Mouse (Mus musculus): ENCODE results near the gene Gm45717. TPM values are rescaled to one million over a fixed set of nuclear protein-coding genes. Genes with fewer than 3 reads are reported as not detected.
A peak's percentile ranks its signal among the peaks of the same experiment; 100 is the strongest.

The Gm45717 gene
- polyA plus RNA-seq, 1 experiment from 2014 or later, result 0.31 TPM

- Histone ChIP-seq H3K36me3 (ENCODE audit: insufficient read depth, low read length) (no peaks in the 10 kb centered on the region), H3K27me3 (replicated peaks; ENCODE audit: insufficient read depth, low read length) (peaks cover 28% of the 10 kb centered on the region), H3K27ac (ENCODE audit: low read length) (no peak overlapping the region), H3K4me1 (ENCODE audit: insufficient read depth, low read depth, low read length) (peaks cover 9% of the 10 kb centered on the region; the same call in 1 of the 2 replicates), H3K9ac (replicated peaks; ENCODE audit: low read depth) (no peak overlapping the region), H3K9me3 (ENCODE audit: low read length) (no peaks in the 10 kb centered on the region), H3K4me3 (ENCODE audit: low read depth, low read length) (no peak overlapping the region), H3K4me2 (replicated peaks; ENCODE audit: low read depth, low read length) (no peak overlapping the region)
- 74% methylated on average over 6 of the region's 6 CpGs for WGBS
- no peak for DNase-seq (ENCODE audit: low spot score)
- ATAC-seq, result no peak
- TF ChIP-seq EP300 (IDR thresholded peaks at IDR 0.05) (no peak), CTCF (IDR thresholded peaks at IDR 0.05) (no peak)
Observed at GRCm38 (mm10) chr7:140927181-140927580, 28.6 kb downstream of the Gm45717 start.

- 21% methylated on average over 30 of the region's 30 CpGs for WGBS
- TF ChIP-seq CTCF (IDR thresholded peaks at IDR 0.05) (no peak), EP300 (IDR thresholded peaks at IDR 0.05) (no peak)
- H3K4me2 ChIP-seq (replicated peaks; ENCODE audit: low read depth, low read length), result peak overlapping the region; percentile 46
Observed at GRCm38 (mm10) chr7:140923070-140923775, 32.5 kb downstream of the Gm45717 start.

GRCm38 (mm10) chr7:140922398-140923069, 33.2 kb downstream of the Gm45717 start:
- Histone ChIP-seq H3K9me3 (ENCODE audit: low read length) (no peaks in the 10 kb centered on the region), H3K9ac (replicated peaks; ENCODE audit: low read depth) (no peak overlapping the region), H3K27ac (ENCODE audit: low read length) (no peak overlapping the region), H3K4me3 (ENCODE audit: low read depth, low read length) (peak overlapping the region; percentile 24), H3K27me3 (replicated peaks; ENCODE audit: insufficient read depth, low read length) (peaks cover 55% of the 10 kb centered on the region), H3K4me2 (replicated peaks; ENCODE audit: low read depth, low read length) (peak overlapping the region; percentile 46), H3K36me3 (ENCODE audit: insufficient read depth, low read length) (no peaks in the 10 kb centered on the region), H3K4me1 (ENCODE audit: insufficient read depth, low read depth, low read length) (peaks cover 10% of the 10 kb centered on the region; the same call in 1 of the 2 replicates)
- TF ChIP-seq CTCF (IDR thresholded peaks at IDR 0.05) (no peak), EP300 (IDR thresholded peaks at IDR 0.05) (no peak)
- under 1% methylated on average over 49 of the region's 49 CpGs for WGBS
- DNase-seq (ENCODE audit: low spot score) (peak; percentile 26), ATAC-seq (0 out of 2 replicates have a peak, but pooled peaks have one; percentile 16)

More at GRCm38 (mm10) chr7:140923070-140923775, 32.5 kb downstream of the Gm45717 start:
- Histone ChIP-seq H3K4me1 (ENCODE audit: insufficient read depth, low read depth, low read length) (peaks cover 10% of the 10 kb centered on the region; the same call in 1 of the 2 replicates), H3K9me3 (ENCODE audit: low read length) (no peaks in the 10 kb centered on the region), H3K4me3 (ENCODE audit: low read depth, low read length) (peak overlapping the region; percentile 24; the same call in 1 of the 2 replicates), H3K36me3 (ENCODE audit: insufficient read depth, low read length) (no peaks in the 10 kb centered on the region), H3K27ac (ENCODE audit: low read length) (no peak overlapping the region), H3K9ac (replicated peaks; ENCODE audit: low read depth) (no peak overlapping the region), H3K27me3 (replicated peaks; ENCODE audit: insufficient read depth, low read length) (peaks cover 55% of the 10 kb centered on the region)
- DNase-seq (ENCODE audit: low spot score) (no peak), ATAC-seq (no peak)

GRCm38 (mm10) chr7:140921225-140921975, 34.3 kb downstream of the Gm45717 start:
- no peak overlapping the region for H3K4me2 ChIP-seq (replicated peaks; ENCODE audit: low read depth, low read length)
- peaks cover 10% of the 10 kb centered on the region; the same call in 1 of the 2 replicates for H3K4me1 ChIP-seq (ENCODE audit: insufficient read depth, low read depth, low read length)
- ATAC-seq (no peak), DNase-seq (ENCODE audit: low spot score) (no peak)
- TF ChIP-seq CTCF (IDR thresholded peaks at IDR 0.05) (no peak), EP300 (IDR thresholded peaks at IDR 0.05) (no peak)
- H3K27me3 ChIP-seq (replicated peaks; ENCODE audit: insufficient read depth, low read length), result peaks cover 55% of the 10 kb centered on the region
- no peak overlapping the region for H3K9ac ChIP-seq (replicated peaks; ENCODE audit: low read depth)
- no peaks in the 10 kb centered on the region for H3K36me3 ChIP-seq (ENCODE audit: insufficient read depth, low read length)
- H3K27ac ChIP-seq (ENCODE audit: low read length), result no peak overlapping the region
- no peaks in the 10 kb centered on the region for H3K9me3 ChIP-seq (ENCODE audit: low read length)
- 30% methylated on average over 22 of the region's 22 CpGs for WGBS
- H3K4me3 ChIP-seq (ENCODE audit: low read depth, low read length), result no peak overlapping the region

GRCm38 (mm10) chr7:140920418-140921029, 35.2 kb downstream of the Gm45717 start, which contains the start of gene Nlrp6:
Gene Nlrp6 (plus strand): TSS chr7:140920902.
- no peak within 1 kb of the TSS for H3K27ac ChIP-seq (ENCODE audit: low read length)
- TF ChIP-seq CTCF (IDR thresholded peaks at IDR 0.05), result no peak
- no peak for TF ChIP-seq EP300 (IDR thresholded peaks at IDR 0.05)
- no peak within 1 kb of the TSS for H3K9ac ChIP-seq (replicated peaks; ENCODE audit: low read depth)
- H3K4me2 ChIP-seq (replicated peaks; ENCODE audit: low read depth, low read length), result no peak within 1 kb of the TSS
- no peak within 1 kb of the TSS for H3K4me3 ChIP-seq (ENCODE audit: low read depth, low read length)
- peaks cover 55% of the 10 kb centered on the region for H3K27me3 ChIP-seq (replicated peaks; ENCODE audit: insufficient read depth, low read length)
- H3K9me3 ChIP-seq (ENCODE audit: low read length), result no peaks in the 10 kb centered on the region
- WGBS, result 58% methylated on average over 8 of the region's 8 CpGs
- peaks cover 10% of the 10 kb centered on the region; the same call in 1 of the 2 replicates for H3K4me1 ChIP-seq (ENCODE audit: insufficient read depth, low read depth, low read length)
- DNase-seq (ENCODE audit: low spot score) (no peak), ATAC-seq (no peak)
- H3K36me3 ChIP-seq (ENCODE audit: insufficient read depth, low read length), result no peaks in the 10 kb centered on the region

All from lung, postnatal 0 days (tissue).